Mouse (Mus musculus): ENCODE measurements at regions not wholly inside any gene's neighbourhood (a gene's known extent, or its start where the extent isn't known, plus 50 kb on each side); places are given as distances from the start of the nearest gene placed in this dataset.

- DNase-seq (ENCODE audit: low spot score in 2 of 2) = no peak
These were observed 532.8 kb downstream of the Rfpl4b start for GRCm38 (mm10) chr10:38288689-38289283.

GRCm38 (mm10) chr10:38269136-38269535 is 552.4 kb downstream of the Rfpl4b start:
- DNase-seq (ENCODE audit: low spot score in 2 of 2) = no peak

GRCm38 (mm10) chr10:38265564-38265963 is 556.0 kb downstream of the Rfpl4b start:
- DNase-seq (ENCODE audit: low spot score in 2 of 2) = no peak

GRCm38 (mm10) chr10:38246821-38247220 is 574.8 kb downstream of the Rfpl4b start:
- no peak for DNase-seq (ENCODE audit: low spot score in 2 of 2)

Data from layer of hippocampus, adult 18-20 months (tissue).